Mouse (Mus musculus) myocyte (in vitro differentiated cells): ENCODE measurements around the gene Clec10a.
"Not testable (repeated sequence)": the region's sequence is repeated elsewhere in the genome, so short reads cannot be mapped to it uniquely, and the experiment has no call there.

Source experiments
- E2F4 ChIP-seq: IDR thresholded peaks from one replicate; pipeline ENCODE4 v1.6.1; 2011; ENCODE audit warnings: mild to moderate bottlenecking, control low read depth, moderate library complexity; ENCODE audit not compliant: insufficient read depth
- MAX ChIP-seq: IDR thresholded peaks from one replicate; pipeline ENCODE4 v1.6.1; 2011; ENCODE audit warnings: low read depth, mild to moderate bottlenecking, control low read depth
- MYOG ChIP-seq, 3 experiments: IDR thresholded peaks; one replicate each; pipeline ENCODE4 v1.6.1; 2011; ENCODE audit warnings: control low read depth in 2 of 3, low read depth in 2 of 3, mild to moderate bottlenecking in 2 of 3; ENCODE audit not compliant: insufficient read length in 2 of 3, control insufficient read depth in 1 of 3, insufficient read depth in 1 of 3
- POLR2A ChIP-seq: IDR thresholded peaks from one replicate; pipeline ENCODE4 v1.6.1; 2011; ENCODE audit warnings: low read depth, mild to moderate bottlenecking, control low read depth, moderate library complexity; ENCODE audit not compliant: insufficient read length
- SRF ChIP-seq: IDR thresholded peaks from one replicate; pipeline ENCODE4 v1.6.1; 2011; ENCODE audit warnings: low read depth; ENCODE audit not compliant: control insufficient read depth, insufficient read length
- TCF12 ChIP-seq: IDR thresholded peaks from one replicate; pipeline ENCODE4 v1.6.1; 2011; ENCODE audit warnings: mild to moderate bottlenecking, control low read depth; ENCODE audit not compliant: poor library complexity, insufficient read depth, severe bottlenecking
- USF1 ChIP-seq: IDR thresholded peaks from one replicate; pipeline ENCODE4 v1.6.1; 2011; ENCODE audit warnings: low read depth, mild to moderate bottlenecking, control low read depth, moderate library complexity

DNA sequence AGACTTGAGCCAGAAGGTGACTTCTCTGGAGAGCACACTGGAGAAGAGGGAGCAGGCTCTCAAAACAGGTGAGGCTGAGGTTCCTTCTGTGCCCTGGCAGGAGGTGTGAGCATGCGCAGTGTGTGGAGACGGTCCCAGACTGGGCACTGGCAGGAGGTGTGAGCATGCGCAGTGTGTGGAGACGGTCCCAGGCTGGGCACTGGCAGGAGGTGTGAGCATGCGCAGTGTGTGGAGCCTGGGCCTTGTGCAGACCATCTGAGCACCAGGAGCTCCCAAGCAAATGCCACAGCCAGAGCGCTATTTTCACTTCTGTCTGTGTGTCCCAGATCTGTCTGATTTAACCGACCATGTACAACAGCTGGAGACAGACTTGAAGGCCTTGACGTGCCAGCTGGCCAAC is 20.1 kb upstream of the Clec10a start:
- TF ChIP-seq E2F4; MAX; POLR2A; MYOG (IDR thresholded peaks at IDR 0.05; ENCODE audit: control insufficient read depth in 1 of 3, insufficient read depth in 1 of 3, insufficient read length in 2 of 3, low read depth in 2 of 3); USF1; TCF12; SRF: not testable (repeated sequence)
